Mouse (Mus musculus) brain, embryonic 14.5 days (tissue): ENCODE data around the gene Tmem184a.

Source experiments
- CTCF ChIP-seq: fragments of 200-500 bp; IDR thresholded peaks from 2 replicates; pipeline ENCODE4 v1.5.1; 2012; ENCODE audit warnings: inconsistent platforms, mild to moderate bottlenecking, moderate library complexity, borderline replicate concordance; ENCODE audit not compliant: insufficient read depth, insufficient read length; ENCODE audit errors: extremely low read depth
- POLR2A ChIP-seq: fragments of 200-500 bp; IDR thresholded peaks from 2 replicates; pipeline ENCODE4 v1.6.1; 2012; ENCODE audit warnings: mild to moderate bottlenecking, inconsistent platforms, borderline replicate concordance; ENCODE audit not compliant: poor library complexity, insufficient read depth, insufficient read length, severe bottlenecking; ENCODE audit errors: extremely low read depth

DNA sequence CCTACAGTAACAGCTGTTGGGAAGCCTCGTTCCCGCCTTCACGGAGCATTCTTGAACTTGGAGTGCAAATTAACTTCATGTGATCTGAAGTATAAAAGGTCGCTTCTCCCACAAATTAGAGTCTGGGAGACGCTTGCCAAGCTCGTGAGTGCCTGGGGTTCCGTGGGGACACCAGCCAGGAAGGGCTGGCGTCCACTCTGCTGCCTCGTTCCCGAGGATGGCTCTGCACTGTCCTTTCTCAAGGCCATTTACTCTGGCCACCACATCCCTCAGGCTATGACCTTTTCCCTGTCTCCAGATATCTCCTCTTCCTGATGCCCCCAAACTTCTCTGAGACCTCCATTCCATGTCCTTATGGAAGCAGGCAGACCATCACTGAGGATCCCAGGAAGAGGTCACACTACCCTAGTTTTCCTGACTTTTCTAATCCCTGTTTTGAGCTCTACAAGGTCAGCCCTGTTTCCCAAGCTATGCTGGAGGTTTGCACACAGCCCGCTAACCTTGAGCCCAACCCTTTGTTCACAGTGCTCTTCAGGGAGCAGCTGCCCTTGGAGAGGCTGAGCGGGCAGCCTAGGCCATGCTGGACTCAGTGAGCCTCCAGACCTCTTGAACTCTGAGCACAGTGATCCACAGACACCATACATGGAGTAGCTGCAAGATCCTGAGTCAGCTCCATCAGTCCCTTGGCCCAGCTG, 30.1 kb upstream of the Tmem184a start:
- no peak for TF ChIP-seq CTCF
- no peak for TF ChIP-seq POLR2A
